Mouse (Mus musculus): ENCODE results near the gene Lamtor3. TPM values are rescaled to one million over a fixed set of nuclear protein-coding genes. Genes with fewer than 3 reads are reported as not detected.
A peak's percentile ranks its signal among the peaks of the same experiment; 100 is the strongest.

Gene Lamtor3
- polyA plus RNA-seq, 1 experiment from 2014 or later: 125 TPM

DNA sequence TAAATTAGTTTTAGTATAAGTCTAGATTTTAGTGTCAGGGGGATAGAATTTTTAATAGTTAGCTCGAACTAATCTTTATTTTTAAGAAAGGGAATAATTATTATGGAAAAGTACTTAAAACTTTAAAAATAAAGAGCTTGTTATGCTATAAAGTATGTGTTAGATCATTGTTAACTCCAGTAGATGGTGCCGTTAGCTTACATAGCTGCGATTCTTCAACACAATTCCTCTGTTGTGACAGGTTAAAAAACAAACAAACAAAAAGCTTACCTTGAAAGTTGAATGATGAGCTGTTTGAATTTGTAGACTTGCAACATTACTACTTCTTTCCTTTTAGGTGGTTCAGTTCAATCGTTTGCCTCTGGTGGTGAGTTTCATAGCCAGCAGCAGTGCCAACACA lies 8.7 kb downstream of the Lamtor3 start:
- no peak for ATAC-seq (ENCODE audit: low FRiP score, low TSS enrichment)
- Histone ChIP-seq H3K4me2 (replicated peaks; ENCODE audit: low read depth, low read length) (no peak overlapping the region), H3K36me3 (ENCODE audit: insufficient read depth, low read length) (peaks cover 48% of the 10 kb centered on the region), H3K4me1 (ENCODE audit: insufficient read depth, low read length) (no peaks in the 10 kb centered on the region), H3K4me3 (ENCODE audit: low read length) (no peak overlapping the region), H3K27ac (ENCODE audit: low read length) (no peak overlapping the region), H3K9ac (replicated peaks; ENCODE audit: low read length) (no peak overlapping the region), H3K27me3 (ENCODE audit: insufficient read depth, low read length) (no peaks in the 10 kb centered on the region), H3K9me3 (ENCODE audit: low read length) (no peaks in the 10 kb centered on the region)
- WGBS: 91% methylated on average over 4 of the region's 4 CpGs

DNA sequence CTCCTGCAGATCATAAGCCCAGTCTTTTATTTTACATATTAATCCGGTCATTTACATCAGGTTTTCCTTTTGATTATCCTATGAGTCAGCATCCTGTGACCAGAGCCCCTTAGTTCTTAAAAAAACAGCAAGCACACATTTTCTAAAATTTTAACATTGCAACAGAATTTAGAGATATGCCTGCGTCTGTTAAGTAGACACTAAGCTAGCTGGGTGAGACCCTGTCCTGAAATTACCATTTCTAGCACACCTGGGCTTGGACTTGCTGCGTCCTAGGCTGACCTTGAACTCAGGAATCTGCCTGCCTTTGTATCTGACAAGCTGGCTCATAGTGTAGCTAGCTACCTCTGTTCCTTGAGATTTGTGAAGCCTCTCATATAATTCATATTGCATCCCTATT lies 11.6 kb downstream of the Lamtor3 start:
- Histone ChIP-seq H3K27ac (ENCODE audit: low read length) (no peak overlapping the region), H3K9me3 (ENCODE audit: low read length) (no peaks in the 10 kb centered on the region; the same call in 1 of the 2 replicates), H3K9ac (replicated peaks; ENCODE audit: low read length) (no peak overlapping the region), H3K4me2 (replicated peaks; ENCODE audit: low read depth, low read length) (no peak overlapping the region), H3K27me3 (ENCODE audit: insufficient read depth, low read length) (no peaks in the 10 kb centered on the region), H3K36me3 (ENCODE audit: insufficient read depth, low read length) (peaks cover 36% of the 10 kb centered on the region), H3K4me3 (ENCODE audit: low read length) (no peak overlapping the region), H3K4me1 (ENCODE audit: insufficient read depth, low read length) (peaks cover 8% of the 10 kb centered on the region; the same call in 1 of the 2 replicates)
- ATAC-seq (ENCODE audit: low FRiP score, low TSS enrichment): no peak
- WGBS: 92% methylated on average over 3 of the region's 3 CpGs

GRCm38 (mm10) chr3:137932748-137933147 lies 14.4 kb downstream of the Lamtor3 start:
- peaks cover 20% of the 10 kb centered on the region; the same call in 1 of the 2 replicates for H3K4me1 ChIP-seq (ENCODE audit: insufficient read depth, low read length)
- H3K4me3 ChIP-seq (ENCODE audit: low read length): no peak overlapping the region
- no peak overlapping the region for H3K27ac ChIP-seq (ENCODE audit: low read length)
- H3K36me3 ChIP-seq (ENCODE audit: insufficient read depth, low read length): peaks cover 14% of the 10 kb centered on the region; the same call in 1 of the 2 replicates
- WGBS: 22% methylated on average over 7 of the region's 7 CpGs
- H3K9me3 ChIP-seq (ENCODE audit: low read length): no peaks in the 10 kb centered on the region; the same call in 1 of the 2 replicates
- peak; percentile 85 for ATAC-seq (ENCODE audit: low FRiP score, low TSS enrichment)
- no peak overlapping the region for H3K9ac ChIP-seq (replicated peaks; ENCODE audit: low read length)
- H3K27me3 ChIP-seq (ENCODE audit: insufficient read depth, low read length): no peaks in the 10 kb centered on the region
- H3K4me2 ChIP-seq (replicated peaks; ENCODE audit: low read depth, low read length): no peak overlapping the region

GRCm38 (mm10) chr3:137933986-137934385 lies 15.7 kb downstream of the Lamtor3 start:
- WGBS: 62% methylated on average over 3 of the region's 3 CpGs

GRCm38 (mm10) chr3:137935570-137936525 lies 17.5 kb downstream of the Lamtor3 start:
- Histone ChIP-seq H3K9me3 (ENCODE audit: low read length) (no peaks in the 10 kb centered on the region; the same call in 1 of the 2 replicates), H3K9ac (replicated peaks; ENCODE audit: low read length) (no peak overlapping the region), H3K27ac (ENCODE audit: low read length) (no peak overlapping the region), H3K36me3 (ENCODE audit: insufficient read depth, low read length) (0 out of 2 replicates have a peak, but pooled peaks cover 2% of the 10 kb centered on the region), H3K4me3 (ENCODE audit: low read length) (no peak overlapping the region), H3K4me1 (ENCODE audit: insufficient read depth, low read length) (peaks cover 20% of the 10 kb centered on the region; the same call in 1 of the 2 replicates), H3K4me2 (replicated peaks; ENCODE audit: low read depth, low read length) (no peak overlapping the region), H3K27me3 (ENCODE audit: insufficient read depth, low read length) (no peaks in the 10 kb centered on the region)
- peak; percentile 36; the same call in 1 of the 2 replicates for ATAC-seq (ENCODE audit: low FRiP score, low TSS enrichment)
- WGBS: 34% methylated on average over 5 of the region's 5 CpGs

More at GRCm38 (mm10) chr3:137933986-137934385, 15.7 kb downstream of the Lamtor3 start:
- Histone ChIP-seq H3K9me3 (ENCODE audit: low read length) (no peaks in the 10 kb centered on the region; the same call in 1 of the 2 replicates), H3K9ac (replicated peaks; ENCODE audit: low read length) (no peak overlapping the region), H3K4me3 (ENCODE audit: low read length) (no peak overlapping the region), H3K4me1 (ENCODE audit: insufficient read depth, low read length) (peaks cover 20% of the 10 kb centered on the region; the same call in 1 of the 2 replicates), H3K36me3 (ENCODE audit: insufficient read depth, low read length) (0 out of 2 replicates have a peak, but pooled peaks cover 9% of the 10 kb centered on the region), H3K27ac (ENCODE audit: low read length) (no peak overlapping the region), H3K4me2 (replicated peaks; ENCODE audit: low read depth, low read length) (no peak overlapping the region), H3K27me3 (ENCODE audit: insufficient read depth, low read length) (no peaks in the 10 kb centered on the region)
- no peak for ATAC-seq (ENCODE audit: low FRiP score, low TSS enrichment)

- Histone ChIP-seq H3K4me2 (replicated peaks; ENCODE audit: low read depth, low read length) (no peak overlapping the region), H3K36me3 (ENCODE audit: insufficient read depth, low read length) (0 out of 2 replicates have a peak, but pooled peaks cover 2% of the 10 kb centered on the region), H3K4me1 (ENCODE audit: insufficient read depth, low read length) (peaks cover 20% of the 10 kb centered on the region; the same call in 1 of the 2 replicates), H3K27ac (ENCODE audit: low read length) (no peak overlapping the region), H3K27me3 (ENCODE audit: insufficient read depth, low read length) (no peaks in the 10 kb centered on the region), H3K4me3 (ENCODE audit: low read length) (no peak overlapping the region), H3K9me3 (ENCODE audit: low read length) (no peaks in the 10 kb centered on the region; the same call in 1 of the 2 replicates), H3K9ac (replicated peaks; ENCODE audit: low read length) (no peak overlapping the region)
- 35% methylated on average over 6 of the region's 6 CpGs for WGBS
- ATAC-seq (ENCODE audit: low FRiP score, low TSS enrichment): peak; percentile 25; the same call in 1 of the 2 replicates
Measured at GRCm38 (mm10) chr3:137936541-137936940, 18.2 kb downstream of the Lamtor3 start.

DNA sequence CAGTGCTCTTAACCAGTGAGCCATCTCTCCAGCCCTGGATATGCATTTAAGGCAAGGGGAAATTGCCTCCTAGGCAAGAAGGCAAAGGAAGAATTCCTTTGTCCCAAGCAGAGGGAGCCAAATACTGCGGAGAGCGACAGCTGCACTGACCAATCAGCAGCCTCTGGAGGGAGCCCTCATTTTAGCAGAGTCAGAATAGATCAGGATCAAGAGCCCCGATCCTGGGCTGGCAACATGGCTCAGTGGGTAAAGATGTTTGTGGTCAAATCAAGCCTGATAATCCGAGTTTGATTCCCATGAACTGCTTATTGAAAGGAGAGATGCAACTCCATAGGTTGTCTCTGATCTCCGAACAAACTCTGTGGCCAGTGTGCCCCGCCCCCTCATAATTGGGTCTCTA lies 20.3 kb downstream of the Lamtor3 start:
- no peak overlapping the region for H3K27ac ChIP-seq (ENCODE audit: low read length)
- H3K4me1 ChIP-seq (ENCODE audit: insufficient read depth, low read length): peaks cover 12% of the 10 kb centered on the region; the same call in 1 of the 2 replicates
- no peaks in the 10 kb centered on the region for H3K27me3 ChIP-seq (ENCODE audit: insufficient read depth, low read length)
- H3K9ac ChIP-seq (replicated peaks; ENCODE audit: low read length): no peak overlapping the region
- peak overlapping the region; percentile 26; the same call in 1 of the 2 replicates for H3K4me2 ChIP-seq (replicated peaks; ENCODE audit: low read depth, low read length)
- no peaks in the 10 kb centered on the region; the same call in 1 of the 2 replicates for H3K9me3 ChIP-seq (ENCODE audit: low read length)
- WGBS: 56% methylated on average over 6 of the region's 6 CpGs
- no peak overlapping the region for H3K4me3 ChIP-seq (ENCODE audit: low read length)
- ATAC-seq (ENCODE audit: low FRiP score, low TSS enrichment): peak; percentile 55; the same call in 1 of the 2 replicates
- no peaks in the 10 kb centered on the region for H3K36me3 ChIP-seq (ENCODE audit: insufficient read depth, low read length)

DNA sequence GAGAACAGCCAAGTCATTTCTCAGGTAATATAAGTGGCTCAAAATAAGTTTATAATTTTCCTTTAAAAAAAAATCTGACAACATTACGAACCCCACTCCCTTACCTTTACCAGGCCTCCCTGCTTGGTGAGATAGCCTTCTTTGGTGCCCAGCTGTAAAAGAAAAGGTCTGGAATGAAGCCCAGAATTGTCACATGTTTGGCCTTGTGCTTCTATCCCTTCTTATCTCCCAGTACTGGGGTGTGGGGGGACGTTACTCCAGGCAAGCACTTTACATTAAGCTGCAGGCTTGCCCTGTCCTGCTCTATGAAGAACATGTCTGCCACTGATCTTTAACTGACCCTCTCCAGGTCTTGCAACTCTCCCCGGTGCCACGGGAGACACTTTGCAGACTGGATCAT lies 22.5 kb downstream of the Lamtor3 start:
- ATAC-seq (ENCODE audit: low FRiP score, low TSS enrichment): no peak
- no peak overlapping the region for H3K27ac ChIP-seq (ENCODE audit: low read length)
- no peak overlapping the region for H3K4me2 ChIP-seq (replicated peaks; ENCODE audit: low read depth, low read length)
- H3K9me3 ChIP-seq (ENCODE audit: low read length): no peaks in the 10 kb centered on the region
- no peaks in the 10 kb centered on the region for H3K27me3 ChIP-seq (ENCODE audit: insufficient read depth, low read length)
- WGBS: 72% methylated on average over 4 of the region's 4 CpGs
- H3K4me1 ChIP-seq (ENCODE audit: insufficient read depth, low read length): 0 out of 2 replicates have a peak, but pooled peaks cover 6% of the 10 kb centered on the region
- H3K9ac ChIP-seq (replicated peaks; ENCODE audit: low read length): no peak overlapping the region
- no peaks in the 10 kb centered on the region for H3K36me3 ChIP-seq (ENCODE audit: insufficient read depth, low read length)
- H3K4me3 ChIP-seq (ENCODE audit: low read length): no peak overlapping the region

GRCm38 (mm10) chr3:137941555-137941954 lies 23.2 kb downstream of the Lamtor3 start:
- H3K9me3 ChIP-seq (ENCODE audit: low read length): no peaks in the 10 kb centered on the region
- H3K4me2 ChIP-seq (replicated peaks; ENCODE audit: low read depth, low read length): no peak overlapping the region
- no peaks in the 10 kb centered on the region for H3K27me3 ChIP-seq (ENCODE audit: insufficient read depth, low read length)
- H3K36me3 ChIP-seq (ENCODE audit: insufficient read depth, low read length): no peaks in the 10 kb centered on the region
- H3K4me3 ChIP-seq (ENCODE audit: low read length): no peak overlapping the region
- no peak for ATAC-seq (ENCODE audit: low FRiP score, low TSS enrichment)
- no peak overlapping the region for H3K9ac ChIP-seq (replicated peaks; ENCODE audit: low read length)
- H3K27ac ChIP-seq (ENCODE audit: low read length): no peak overlapping the region
- 0 out of 2 replicates have a peak, but pooled peaks cover 3% of the 10 kb centered on the region for H3K4me1 ChIP-seq (ENCODE audit: insufficient read depth, low read length)
